Mouse (Mus musculus): ENCODE measurements around the gene Olfr692. TPM values are rescaled to one million over a fixed set of nuclear protein-coding genes. Genes with fewer than 3 reads are reported as not detected.
"Not testable (repeated sequence)": the region's sequence is repeated elsewhere in the genome, so short reads cannot be mapped to it uniquely, and the experiment has no call there.

Gene Olfr692
- not detected in 2 replicates for polyA plus RNA-seq (2011; ENCODE audit: insufficient read depth, insufficient read length, low replicate concordance, missing spikeins)

- Histone ChIP-seq H3K4me1 (ENCODE audit: control insufficient read depth, insufficient read depth, low read length) (no peaks in the 10 kb centered on the region; the same call in 1 of the 2 replicates), H3K4me3 (replicated peaks; ENCODE audit: control insufficient read depth, low read depth, low read length) (no peak within 1 kb of the TSS), H3K27ac (ENCODE audit: control insufficient read depth, insufficient read depth, low read depth, low read length, poor library complexity) (no peak within 1 kb of the TSS)
- no peak for TF ChIP-seq CTCF (IDR thresholded peaks at IDR 0.05; ENCODE audit: control insufficient read depth, insufficient read depth, low read length)
- no peak for TF ChIP-seq POLR2A (IDR thresholded peaks at IDR 0.05; ENCODE audit: borderline replicate concordance, control insufficient read depth, low read depth, low read length)
- WGBS, result 82% methylated on average over 1 of the region's 1 CpGs
Observed at GRCm38 (mm10) chr7:105367930-105368329, at the start of gene Olfr692. Gene Olfr692, plus strand, starts transcription at chr7:105368230.

DNA sequence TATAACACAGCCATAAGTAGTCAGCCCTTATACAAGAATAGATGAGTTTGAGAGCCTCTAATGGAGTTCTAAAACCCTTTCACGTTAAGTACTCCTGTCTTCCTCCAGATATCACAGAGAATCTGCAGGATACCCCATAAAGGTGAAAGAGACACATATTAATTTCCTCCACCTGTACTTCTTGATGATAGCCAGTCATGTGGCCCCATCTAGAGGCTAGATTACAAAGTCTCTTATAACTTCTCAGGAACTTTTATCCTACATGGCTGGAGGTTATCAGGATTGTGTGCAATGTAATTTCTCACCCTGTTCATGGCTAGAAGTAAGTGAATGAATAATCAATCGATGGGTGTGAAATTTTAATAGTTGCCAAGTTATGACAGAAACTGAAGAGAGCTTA, 42.7 kb upstream of the Olfr692 start:
- H3K27ac ChIP-seq (ENCODE audit: control insufficient read depth, insufficient read depth, low read depth, low read length, poor library complexity), result no peak overlapping the region
- WGBS, result 61% methylated on average over 2 of the region's 2 CpGs
- no peak overlapping the region for H3K4me3 ChIP-seq (replicated peaks; ENCODE audit: control insufficient read depth, low read depth, low read length)
- TF ChIP-seq CTCF (IDR thresholded peaks at IDR 0.05; ENCODE audit: control insufficient read depth, insufficient read depth, low read length), result no peak
- no peak for TF ChIP-seq POLR2A (IDR thresholded peaks at IDR 0.05; ENCODE audit: borderline replicate concordance, control insufficient read depth, low read depth, low read length)
- H3K4me1 ChIP-seq (ENCODE audit: control insufficient read depth, insufficient read depth, low read length), result no peaks in the 10 kb centered on the region

GRCm38 (mm10) chr7:105334004-105334403, 34.0 kb upstream of the Olfr692 start, which contains the start of gene Olfr690:
Gene Olfr690, minus strand, starts transcription at chr7:105334104.
- Histone ChIP-seq H3K4me1 (ENCODE audit: control insufficient read depth, insufficient read depth, low read length) (no peaks in the 10 kb centered on the region), H3K27ac (ENCODE audit: control insufficient read depth, insufficient read depth, low read depth, low read length, poor library complexity) (no peak within 1 kb of the TSS), H3K4me3 (replicated peaks; ENCODE audit: control insufficient read depth, low read depth, low read length) (no peak within 1 kb of the TSS)
- TF ChIP-seq CTCF (IDR thresholded peaks at IDR 0.05; ENCODE audit: control insufficient read depth, insufficient read depth, low read length) (no peak), POLR2A (IDR thresholded peaks at IDR 0.05; ENCODE audit: borderline replicate concordance, control insufficient read depth, low read depth, low read length) (no peak)
- 83% methylated on average over 1 of the region's 1 CpGs for WGBS

GRCm38 (mm10) chr7:105342170-105342569, 25.9 kb upstream of the Olfr692 start, which contains the start of gene Olfr691:
Gene Olfr691, minus strand, starts transcription at chr7:105342270.
- whole genome bisulfite sequencing, result 36% methylated on average over 1 of the region's 1 CpGs
- Histone ChIP-seq H3K4me1 (ENCODE audit: control insufficient read depth, insufficient read depth, low read length) (no peaks in the 10 kb centered on the region), H3K4me3 (replicated peaks; ENCODE audit: control insufficient read depth, low read depth, low read length) (no peak within 1 kb of the TSS), H3K27ac (ENCODE audit: control insufficient read depth, insufficient read depth, low read depth, low read length, poor library complexity) (no peak within 1 kb of the TSS)
- TF ChIP-seq CTCF (IDR thresholded peaks at IDR 0.05; ENCODE audit: control insufficient read depth, insufficient read depth, low read length), result no peak
- no peak for TF ChIP-seq POLR2A (IDR thresholded peaks at IDR 0.05; ENCODE audit: borderline replicate concordance, control insufficient read depth, low read depth, low read length)

- TF ChIP-seq CTCF (IDR thresholded peaks at IDR 0.05; ENCODE audit: control insufficient read depth, insufficient read depth, low read length) (no peak), POLR2A (IDR thresholded peaks at IDR 0.05; ENCODE audit: borderline replicate concordance, control insufficient read depth, low read depth, low read length) (no peak)
- WGBS, result 73% methylated on average over 2 of the region's 2 CpGs
Observed at GRCm38 (mm10) chr7:105342752-105343151, 25.3 kb upstream of the Olfr692 start.

DNA sequence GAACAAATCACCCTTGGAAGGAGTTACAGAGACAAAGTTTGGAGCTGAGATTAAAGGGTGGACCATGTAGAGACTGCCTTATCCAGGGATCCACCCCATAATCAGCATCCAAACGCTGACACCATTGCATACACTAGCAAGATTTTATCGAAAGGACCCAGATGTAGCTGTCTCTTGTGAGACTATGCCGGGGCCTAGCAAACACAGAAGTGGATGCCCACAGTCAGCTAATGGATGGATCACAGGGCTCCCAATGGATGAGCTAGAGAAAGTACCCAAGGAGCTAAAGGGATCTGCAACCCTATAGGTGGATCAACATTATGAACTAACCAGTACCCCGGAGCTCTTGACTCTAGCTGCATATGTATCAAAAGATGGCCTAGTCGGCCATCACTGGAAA, 12.0 kb upstream of the Olfr692 start:
- not testable (repeated sequence) for H3K27ac ChIP-seq (ENCODE audit: control insufficient read depth, insufficient read depth, low read depth, low read length, poor library complexity); H3K4me3 ChIP-seq (replicated peaks; ENCODE audit: control insufficient read depth, low read depth, low read length); H3K4me1 ChIP-seq (ENCODE audit: control insufficient read depth, insufficient read depth, low read length)
- no CpG with 5 or more reads among the region's 5 CpGs for WGBS

More at GRCm38 (mm10) chr7:105342752-105343151, 25.3 kb upstream of the Olfr692 start:
- Histone ChIP-seq H3K4me3 (replicated peaks; ENCODE audit: control insufficient read depth, low read depth, low read length) (no peak overlapping the region), H3K27ac (ENCODE audit: control insufficient read depth, insufficient read depth, low read depth, low read length, poor library complexity) (no peak overlapping the region), H3K4me1 (ENCODE audit: control insufficient read depth, insufficient read depth, low read length) (no peaks in the 10 kb centered on the region)

GRCm38 (mm10) chr7:105356487-105356886, 11.5 kb upstream of the Olfr692 start:
- WGBS, result 90% methylated on average over 1 of the region's 2 CpGs
- H3K27ac ChIP-seq (ENCODE audit: control insufficient read depth, insufficient read depth, low read depth, low read length, poor library complexity); H3K4me1 ChIP-seq (ENCODE audit: control insufficient read depth, insufficient read depth, low read length); H3K4me3 ChIP-seq (replicated peaks; ENCODE audit: control insufficient read depth, low read depth, low read length): not testable (repeated sequence)

DNA sequence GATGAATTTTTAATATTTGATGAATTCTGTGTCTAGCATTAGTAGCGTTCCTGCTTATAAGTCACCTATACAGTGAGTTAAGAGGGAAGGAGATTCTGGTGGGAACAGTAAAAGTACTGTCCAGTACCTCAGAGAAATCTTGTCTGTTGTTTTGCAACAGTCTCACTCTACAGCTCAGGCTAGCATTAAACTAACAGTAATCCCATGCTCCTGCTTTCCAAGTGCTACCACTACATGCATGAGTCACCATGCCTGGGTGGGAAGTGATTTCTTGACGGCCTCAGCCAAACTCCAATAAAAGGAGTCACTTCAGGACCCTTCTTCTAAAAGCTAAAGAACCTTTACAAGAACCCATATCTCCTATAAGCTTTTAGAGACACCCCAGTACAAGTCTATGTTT, 6.3 kb upstream of the Olfr692 start:
- TF ChIP-seq POLR2A (IDR thresholded peaks at IDR 0.05; ENCODE audit: borderline replicate concordance, control insufficient read depth, low read depth, low read length) (no peak), CTCF (IDR thresholded peaks at IDR 0.05; ENCODE audit: control insufficient read depth, insufficient read depth, low read length) (no peak)

DNA sequence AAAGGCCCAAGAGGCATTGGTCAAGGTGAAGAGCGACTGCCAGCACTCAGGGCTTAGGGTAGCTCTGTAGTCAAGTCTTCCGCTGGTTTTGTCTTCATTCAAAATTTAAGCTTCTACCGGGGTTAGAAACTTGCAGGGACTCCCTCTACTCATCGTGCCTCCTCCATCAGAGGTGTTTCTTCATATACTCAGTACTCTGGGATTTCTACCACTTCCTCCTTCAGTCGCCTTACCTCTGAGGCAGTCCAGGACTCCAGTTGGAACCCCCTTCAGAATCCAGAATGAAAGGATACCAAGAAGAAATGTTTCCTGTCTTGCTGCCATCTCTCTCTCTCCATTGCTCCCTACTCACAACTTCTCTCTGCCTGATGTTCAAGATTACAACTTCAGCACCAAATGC, 762 bp upstream of the Olfr692 start:
- WGBS, result 58% methylated on average over 5 of the region's 5 CpGs
- H3K4me3 ChIP-seq (replicated peaks; ENCODE audit: control insufficient read depth, low read depth, low read length), result no peak overlapping the region
- no peak overlapping the region for H3K27ac ChIP-seq (ENCODE audit: control insufficient read depth, insufficient read depth, low read depth, low read length, poor library complexity)
- no peaks in the 10 kb centered on the region for H3K4me1 ChIP-seq (ENCODE audit: control insufficient read depth, insufficient read depth, low read length)
- no peak for TF ChIP-seq POLR2A (IDR thresholded peaks at IDR 0.05; ENCODE audit: borderline replicate concordance, control insufficient read depth, low read depth, low read length)
- TF ChIP-seq CTCF (IDR thresholded peaks at IDR 0.05; ENCODE audit: control insufficient read depth, insufficient read depth, low read length), result no peak

More for the DNA sequence above, 6.3 kb upstream of the Olfr692 start:
- Histone ChIP-seq H3K4me1 (ENCODE audit: control insufficient read depth, insufficient read depth, low read length) (peaks cover 1% of the 10 kb centered on the region; the same call in 1 of the 2 replicates), H3K4me3 (replicated peaks; ENCODE audit: control insufficient read depth, low read depth, low read length) (no peak overlapping the region), H3K27ac (ENCODE audit: control insufficient read depth, insufficient read depth, low read depth, low read length, poor library complexity) (no peak overlapping the region)
- 79% methylated on average over 2 of the region's 2 CpGs for WGBS
